Mouse (Mus musculus): Measurements from ENCODE around the gene Jmjd8.

DNA sequence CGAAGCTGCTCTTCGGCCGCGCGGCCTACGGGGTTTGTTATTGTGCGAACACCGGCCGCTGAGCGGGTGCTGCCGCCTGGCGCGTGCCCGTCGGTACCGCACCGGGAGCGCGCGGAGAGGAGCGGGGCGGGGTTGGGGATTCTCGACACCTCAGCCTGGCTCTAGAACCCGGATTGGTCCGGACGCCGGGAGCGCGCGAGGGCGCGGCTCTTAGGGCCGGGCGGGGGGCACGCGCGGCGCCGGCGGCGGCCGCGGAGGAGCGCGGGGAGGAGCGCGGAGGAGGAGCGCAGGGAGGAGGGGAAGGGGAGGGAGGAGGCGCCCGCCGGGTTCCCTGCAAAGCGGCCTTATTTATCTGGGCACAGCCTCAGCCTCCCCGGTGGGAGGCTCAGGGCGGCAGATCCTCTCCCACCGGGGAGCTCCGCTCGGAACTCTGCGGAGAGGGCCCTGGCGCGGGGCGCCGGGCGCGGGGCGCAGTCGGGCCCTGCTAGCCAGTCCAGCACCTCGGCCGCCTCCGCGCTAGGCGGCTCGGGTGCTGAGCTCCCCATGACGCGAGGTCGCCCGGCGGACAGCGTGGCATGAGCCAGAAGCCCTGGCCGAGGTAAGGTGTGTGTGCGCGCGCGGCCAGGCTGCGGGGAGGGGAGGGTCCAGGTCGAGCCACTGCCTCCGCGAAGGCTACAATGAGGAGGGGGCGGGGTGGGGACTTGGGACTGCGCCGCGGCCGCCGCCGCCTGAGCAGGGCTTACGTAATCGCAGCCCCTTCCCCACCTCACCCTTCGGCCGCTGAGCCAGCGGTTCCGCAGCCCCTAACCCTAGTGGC is 19.7 kb upstream of the Jmjd8 start, which contains the start of gene Fbxl16:
- TF ChIP-seq POLR2A (IDR thresholded peaks at IDR 0.05; ENCODE audit: borderline replicate concordance, control insufficient read depth, low read depth, low read length) (no peak), CTCF (IDR thresholded peaks at IDR 0.05; ENCODE audit: control insufficient read depth, insufficient read depth, low read length) (no peak)
